In genomic region chr8:72655522-72655912, GRCm38 (mm10) we compare ENCODE assay signal across 8 mouse cellular contexts. TPM values are rescaled to one million over a fixed set of nuclear protein-coding genes. Genes with fewer than 3 reads are reported as not detected.
DNase-seq lines count a peak whose midpoint lies in the region; ATAC-seq and TF ChIP-seq lines count a peak whose summit lies in the region.

No protein-coding gene starts in this region.

- no peak overlapping the region for H3K27ac ChIP-seq in kidney, embryonic 14.5 days (ENCODE audit: low read depth, low read length)
- no peak overlapping the region for H3K27ac ChIP-seq in kidney, adult 2 months (ENCODE audit: insufficient read depth, low read depth, low read length)
- peak overlapping the region; percentile 85 for H3K27ac ChIP-seq in forebrain, embryonic 14.5 days (ENCODE audit: low read depth, low read length)
- peak overlapping the region; percentile 38 for H3K27ac ChIP-seq in macrophage
- peak overlapping the region; percentile 8 for H3K27ac ChIP-seq in olfactory bulb, adult 2 months (ENCODE audit: insufficient read depth, low read depth, low read length)

- H3K27me3 ChIP-seq in kidney, embryonic 14.5 days (ENCODE audit: control insufficient read depth, insufficient read depth, low read length), result no peaks in the 10 kb centered on the region
- no peaks in the 10 kb centered on the region for H3K27me3 ChIP-seq in kidney, adult 2 months (replicated peaks; ENCODE audit: control insufficient read depth, insufficient read depth, low read length)
- H3K27me3 ChIP-seq in forebrain, embryonic 14.5 days (replicated peaks; ENCODE audit: control insufficient read depth, insufficient read depth, low read length), result no peaks in the 10 kb centered on the region

- no peak overlapping the region for H3K9ac ChIP-seq in kidney, embryonic 14.5 days (ENCODE audit: low read depth, low read length)
- no peak overlapping the region; the same call in 1 of the 2 replicates for H3K9ac ChIP-seq in forebrain, embryonic 14.5 days (ENCODE audit: low read length)

- no peak for TF ChIP-seq POLR2A in kidney, adult 2 months (IDR thresholded peaks at IDR 0.05; ENCODE audit: low read depth, low read length)
- no peak for TF ChIP-seq POLR2A in olfactory bulb, adult 2 months (IDR thresholded peaks at IDR 0.05; ENCODE audit: insufficient read depth, low read depth, low read length)

- H3K4me2 ChIP-seq in kidney, embryonic 14.5 days (replicated peaks; ENCODE audit: low read depth, low read length), result no peak overlapping the region
- no peak overlapping the region for H3K4me2 ChIP-seq in forebrain, embryonic 14.5 days (ENCODE audit: low read length)

- H3K4me3 ChIP-seq in kidney, embryonic 14.5 days (ENCODE audit: low read length), result no peak overlapping the region
- H3K4me3 ChIP-seq in kidney, adult 2 months (ENCODE audit: insufficient read depth, low read depth, low read length), result no peak overlapping the region
- no peak overlapping the region for H3K4me3 ChIP-seq in forebrain, embryonic 14.5 days (ENCODE audit: low read depth, low read length)
- H3K4me3 ChIP-seq in macrophage (ENCODE audit: inconsistent target), result no peak overlapping the region
- no peak overlapping the region for H3K4me3 ChIP-seq in olfactory bulb, adult 2 months (ENCODE audit: insufficient read depth, low read depth, low read length)

- H3K4me1 ChIP-seq in kidney, embryonic 14.5 days (ENCODE audit: control insufficient read depth, insufficient read depth, low read length), result peaks cover 9% of the 10 kb centered on the region; the same call in 1 of the 2 replicates
- no peaks in the 10 kb centered on the region for H3K4me1 ChIP-seq in kidney, adult 2 months (ENCODE audit: control insufficient read depth, insufficient read depth, low read length)
- H3K4me1 ChIP-seq in forebrain, embryonic 14.5 days (ENCODE audit: control insufficient read depth, insufficient read depth, low read length), result peaks cover 5% of the 10 kb centered on the region; the same call in 1 of the 2 replicates
- peaks cover 9% of the 10 kb centered on the region for H3K4me1 ChIP-seq in olfactory bulb, adult 2 months (ENCODE audit: control insufficient read depth, insufficient read depth, low read length)

- TF ChIP-seq CTCF in kidney, adult 2 months (conservative IDR thresholded peaks at IDR 0.05; ENCODE audit: insufficient read depth, insufficient read length, low read depth, low read length), result no peak
- TF ChIP-seq CTCF in olfactory bulb, adult 2 months (IDR thresholded peaks at IDR 0.05; ENCODE audit: insufficient read depth, low read depth, low read length), result no peak

- no peak for DNase-seq in kidney, adult 2 months
- DNase-seq in forebrain, embryonic 14.5 days (ENCODE audit: low spot score), result no peak
- DNase-seq in embryo, embryonic 11 days, result no peak
- DNase-seq in adrenal gland, postnatal 4 days (ENCODE audit: low spot score in 2 of 2), result no peak
- no peak for DNase-seq in gastrocnemius, postnatal 10 days

- peak; percentile 29; the same call in 1 of the 2 replicates for ATAC-seq in kidney, embryonic 14.5 days (ENCODE audit: low FRiP score, low TSS enrichment)
- peak; percentile 60 for ATAC-seq in forebrain, embryonic 14.5 days

- H3K9me3 ChIP-seq in kidney, embryonic 14.5 days (ENCODE audit: control insufficient read depth, low read length), result no peaks in the 10 kb centered on the region
- H3K9me3 ChIP-seq in forebrain, embryonic 14.5 days (replicated peaks; ENCODE audit: control insufficient read depth, low read length), result no peaks in the 10 kb centered on the region

- no peaks in the 10 kb centered on the region for H3K36me3 ChIP-seq in kidney, embryonic 14.5 days (ENCODE audit: control insufficient read depth, insufficient read depth, low read length)
- H3K36me3 ChIP-seq in kidney, adult 2 months (ENCODE audit: control insufficient read depth, insufficient read depth, low read length), result no peaks in the 10 kb centered on the region
- no peaks in the 10 kb centered on the region for H3K36me3 ChIP-seq in forebrain, embryonic 14.5 days (ENCODE audit: control insufficient read depth, insufficient read depth, low read length)
- no peaks in the 10 kb centered on the region for H3K36me3 ChIP-seq in macrophage (ENCODE audit: inconsistent target)

- WGBS in kidney, embryonic 14.5 days, result 66% methylated on average over 3 of the region's 3 CpGs
- WGBS in kidney, adult 2 months, result 66% methylated on average over 3 of the region's 3 CpGs
- 44% methylated on average over 3 of the region's 3 CpGs for WGBS in forebrain, embryonic 14.5 days
- WGBS in macrophage (ENCODE audit: missing documents), result 44% methylated on average over 3 of the region's 3 CpGs
- WGBS in olfactory bulb, adult 2 months, result 54% methylated on average over 3 of the region's 3 CpGs

- no peaks in the 10 kb centered on the region for H3K79me2 ChIP-seq in macrophage (ENCODE audit: inconsistent target)

RNA-seq across cellular contexts. Expression of gene Nwd1, which starts 9.0 kb away (rescaled TPM):
- not detected in 2 replicates for polyA plus RNA-seq in kidney, embryonic 14.5 days (2014; fragmentation: Nextera tagmentation; extraction: Ambion mirVana)
- 0.03 and 0.08 TPM in 2 replicates for polyA plus RNA-seq in kidney, adult 2 months (2012; rRNA removed)
- polyA plus RNA-seq in forebrain, embryonic 14.5 days (2014; fragmentation: Nextera tagmentation; extraction: Ambion mirVana), result 0.81 and 1.3 TPM in 2 replicates
- total RNA-seq in macrophage (2018; cell fraction: chromatin; rRNA removed), result 1 to 10 TPM in 5 of 26 experiments, under 1 TPM in 13, not detected in 8; 0.08 to 2.6 (median 0.50) TPM
- under 1 TPM in 20 of 26 experiments, not detected in 6; 0.03 to 0.27 (median 0.10) TPM for total RNA-seq in macrophage (2018; cell fraction: cytosol; rRNA removed)
- total RNA-seq in macrophage (2018; cell fraction: nucleus; rRNA removed), result under 1 TPM in 15 of 26 experiments, not detected in 11; 0.10 to 0.89 (median 0.39) TPM
- polyA plus RNA-seq in macrophage (2018), result 0.06 to 0.09 TPM (median 0.06 TPM) in 3 replicates
- polyA plus RNA-seq in olfactory bulb, adult 2 months (2012; ENCODE audit: insufficient read depth, insufficient read length, low replicate concordance, missing spikeins), result not detected in 2 replicates
- total RNA-seq in adrenal gland, postnatal 4 days (2021), result 1 to 10 TPM in 1 of 2 experiments, under 1 TPM in 1; 0.81 to 1.2 TPM
- 1 to 10 TPM; 1.0 to 1.2 TPM for total RNA-seq in gastrocnemius, postnatal 10 days (2021)

Comparison
In these comparisons a context has a peak if more than half of its experiments do, and no peak if none do; other contexts are left out.
1. H3K27ac ChIP-seq: peak in forebrain, embryonic 14.5 days (single experiment), macrophage (single experiment) and olfactory bulb, adult 2 months (single experiment); none in kidney, embryonic 14.5 days (single experiment) and kidney, adult 2 months (single experiment).